Mouse (Mus musculus): ENCODE data around the gene Iffo1.

GRCm38 (mm10) chr6:125096597-125097345, 48.3 kb upstream of the Iffo1 start:
- TF ChIP-seq POLR2A (IDR thresholded peaks at IDR 0.05; ENCODE audit: control insufficient read depth, low read depth, low read length) (no peak), CTCF (IDR thresholded peaks at IDR 0.05; ENCODE audit: control insufficient read depth, insufficient read depth, insufficient replicate concordance, low read depth, low read length) (no peak)

Measured in testis, adult 2 months (tissue).